Mouse (Mus musculus) c-Kit-positive CD71-positive TER-119-positive erythroid progenitor cells, embryonic 14.5 days (primary cell): ENCODE results near the gene Heatr4.
"Not testable (repeated sequence)": the region's sequence is repeated elsewhere in the genome, so short reads cannot be mapped to it uniquely, and the experiment has no call there.

Source experiments
- DNase-seq: peaks from one replicate; pipeline ENCODE4 v3.0.0-alpha.2; 2013; ENCODE audit warnings: low spot score

Gene Heatr4

DNA sequence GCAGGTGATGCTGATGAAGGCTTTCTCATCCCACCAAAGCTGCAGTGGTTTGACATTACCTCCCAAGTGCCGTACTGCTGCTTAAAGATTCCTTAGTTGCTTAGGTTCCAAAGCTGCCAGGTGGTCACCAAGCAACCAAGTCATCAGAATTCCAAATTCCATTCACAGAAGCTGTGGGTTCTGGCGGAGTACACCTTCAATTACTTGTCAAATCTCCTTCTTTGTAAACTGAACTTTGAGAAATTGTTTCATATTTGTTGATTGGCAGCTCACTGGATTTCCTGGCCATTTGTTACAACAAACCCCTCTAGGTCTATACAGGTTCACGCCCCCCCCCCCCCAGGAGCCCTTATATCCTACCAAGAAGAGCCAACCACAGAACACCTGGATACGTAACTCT is at the start of gene Heatr4:
Gene Heatr4, minus strand, starts transcription at position 101 of the 400 bp plus-strand sequence.
- no peak for DNase-seq

DNA sequence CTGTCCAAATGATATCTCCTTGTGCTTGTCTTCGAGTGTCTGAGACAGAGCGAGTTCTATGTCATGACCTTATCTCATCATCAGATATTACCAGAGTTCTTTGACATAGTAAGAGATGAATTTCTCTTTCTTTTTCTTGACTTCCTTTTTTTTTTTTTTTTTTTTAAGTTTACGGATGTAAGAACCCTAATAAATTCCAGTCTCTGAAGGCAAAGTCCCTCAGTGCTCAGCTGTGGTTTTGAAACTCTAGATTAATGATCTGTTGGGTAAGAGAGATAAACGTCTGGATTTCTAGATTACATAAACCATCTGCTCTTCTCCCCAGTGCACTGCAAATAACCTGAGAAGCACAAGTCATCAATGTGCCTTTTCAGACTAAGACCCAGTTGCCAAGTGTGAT is 49.5 kb upstream of the Heatr4 start:
- DNase-seq, result no peak

DNA sequence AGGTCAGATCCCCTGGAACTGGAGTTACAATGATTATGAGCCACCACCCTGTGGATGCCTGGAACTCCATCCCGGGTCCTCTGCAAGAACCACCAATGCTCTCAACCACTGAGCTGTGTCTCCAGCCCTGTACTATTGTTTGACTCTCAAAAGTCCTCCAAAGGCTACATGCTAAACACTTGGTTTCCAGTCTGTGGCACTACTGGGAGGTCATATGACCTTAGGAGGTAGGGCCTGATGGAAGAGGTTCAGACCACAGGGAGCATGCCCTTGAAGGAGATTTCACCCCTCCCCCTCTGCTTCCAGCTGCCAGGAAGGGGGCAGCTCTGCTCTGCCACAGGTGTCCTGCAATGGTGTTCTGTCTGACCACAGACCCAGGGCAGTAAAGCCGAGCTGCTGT is 48.6 kb upstream of the Heatr4 start:
- not testable (repeated sequence) for DNase-seq

DNA sequence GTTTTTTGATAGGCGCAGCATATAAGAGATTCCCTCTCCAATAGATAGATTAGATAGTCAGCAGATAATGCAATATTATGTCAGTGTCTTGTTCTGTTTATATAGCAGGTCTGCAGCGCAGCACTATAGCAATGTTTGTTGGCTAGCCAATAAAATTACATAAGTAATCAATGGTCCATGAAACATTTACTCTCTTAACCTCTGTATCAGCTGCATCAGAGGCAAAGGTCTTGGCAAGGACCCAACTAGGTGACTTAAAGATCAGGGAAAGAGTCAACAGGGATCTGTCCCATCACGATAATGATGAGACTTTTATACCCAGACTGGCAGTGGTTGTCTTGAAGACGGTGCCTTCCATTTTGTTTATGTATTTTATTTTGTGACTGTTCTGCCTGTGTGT is 48.2 kb upstream of the Heatr4 start:
- no peak for DNase-seq

DNA sequence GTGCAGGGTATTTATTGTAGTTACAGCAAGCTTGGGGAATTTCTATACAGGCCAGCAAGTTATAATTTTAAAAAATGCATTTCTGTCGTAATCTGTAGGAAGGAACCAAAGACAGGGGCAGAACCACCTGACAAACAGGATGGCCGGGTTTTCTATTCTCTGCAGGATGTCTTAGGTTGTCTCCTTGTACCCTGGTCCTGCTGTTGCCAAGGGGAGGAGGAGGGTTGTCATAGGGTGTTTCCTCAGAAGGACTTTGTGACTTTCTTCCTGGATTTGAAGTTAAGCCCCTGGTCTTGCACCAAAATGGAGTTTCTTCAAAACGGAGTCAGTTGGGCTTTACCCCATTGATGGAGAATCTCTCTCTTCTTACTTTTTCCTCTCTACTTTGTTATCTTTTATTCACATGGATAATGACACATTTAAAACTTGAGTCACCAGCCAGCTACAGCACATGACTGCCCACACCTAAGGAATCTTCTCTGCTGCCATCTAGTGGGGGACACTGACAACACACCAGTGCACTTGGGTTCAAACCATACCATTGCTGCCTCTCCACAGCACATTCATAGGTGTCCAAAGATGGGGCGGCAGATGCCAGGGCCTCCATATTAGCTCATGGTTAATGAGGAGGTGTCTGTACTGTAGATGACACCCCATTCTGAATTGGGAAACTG is 46.1 kb upstream of the Heatr4 start:
- peak; percentile 65 for DNase-seq

DNA sequence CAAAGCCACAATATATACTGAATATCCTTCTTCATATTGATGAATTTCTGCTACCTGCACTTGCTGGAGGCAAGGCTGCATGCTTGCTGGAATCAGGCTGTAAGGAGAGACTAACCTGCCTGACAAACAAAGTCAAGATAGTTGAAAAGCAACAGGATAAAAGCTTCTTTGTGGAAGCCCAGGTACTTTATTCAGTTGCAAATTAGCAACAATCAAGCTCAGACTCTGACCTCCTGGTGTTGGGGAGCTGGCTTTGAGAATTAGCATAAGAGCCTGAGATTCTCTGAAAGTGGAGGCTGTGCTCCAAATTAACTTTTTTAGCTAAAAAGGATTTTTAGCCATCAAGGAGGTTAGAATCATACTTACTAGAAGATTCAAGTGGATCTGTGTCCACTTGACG is 44.4 kb upstream of the Heatr4 start:
- not testable (repeated sequence) for DNase-seq

DNA sequence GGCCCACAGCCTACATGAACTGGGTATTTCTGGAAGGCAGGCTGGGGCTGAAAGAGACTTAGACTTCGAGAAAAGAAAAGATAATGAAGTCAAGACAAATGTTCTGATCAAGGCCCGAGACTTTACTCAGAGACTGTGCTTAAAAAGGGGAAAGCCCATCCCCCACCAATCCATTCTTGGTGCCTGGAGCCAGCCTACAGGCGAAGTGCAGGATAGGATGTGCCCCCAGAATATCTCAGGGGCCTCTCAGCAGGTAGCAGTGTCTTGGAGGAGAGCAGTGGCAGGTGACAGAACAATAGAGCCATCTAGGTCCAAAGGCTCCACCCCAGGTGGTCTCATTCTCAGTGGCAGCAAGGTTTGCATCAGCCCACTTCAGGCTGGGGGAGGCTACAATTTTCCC is 43.7 kb upstream of the Heatr4 start:
- not testable (repeated sequence) for DNase-seq

DNA sequence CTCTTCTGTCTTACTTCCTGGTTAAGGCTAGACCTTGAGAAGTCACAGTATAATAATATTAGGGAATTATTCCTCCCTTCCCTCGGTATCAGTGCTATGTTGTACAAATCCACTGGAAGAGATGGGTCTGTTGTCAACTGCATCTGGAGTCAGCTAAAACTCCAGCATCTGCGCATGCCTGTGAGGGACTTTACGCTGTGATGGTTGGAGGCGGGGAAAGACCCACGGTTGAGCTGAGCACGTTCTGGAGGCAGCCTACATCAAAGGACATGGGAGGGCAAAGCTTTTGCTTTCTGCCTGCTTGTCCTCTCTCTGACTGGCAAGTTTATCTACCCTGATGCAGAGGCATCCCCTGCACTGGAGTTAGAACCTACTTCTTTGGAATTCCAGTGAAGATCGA is 41.2 kb upstream of the Heatr4 start:
- DNase-seq, result no peak

DNA sequence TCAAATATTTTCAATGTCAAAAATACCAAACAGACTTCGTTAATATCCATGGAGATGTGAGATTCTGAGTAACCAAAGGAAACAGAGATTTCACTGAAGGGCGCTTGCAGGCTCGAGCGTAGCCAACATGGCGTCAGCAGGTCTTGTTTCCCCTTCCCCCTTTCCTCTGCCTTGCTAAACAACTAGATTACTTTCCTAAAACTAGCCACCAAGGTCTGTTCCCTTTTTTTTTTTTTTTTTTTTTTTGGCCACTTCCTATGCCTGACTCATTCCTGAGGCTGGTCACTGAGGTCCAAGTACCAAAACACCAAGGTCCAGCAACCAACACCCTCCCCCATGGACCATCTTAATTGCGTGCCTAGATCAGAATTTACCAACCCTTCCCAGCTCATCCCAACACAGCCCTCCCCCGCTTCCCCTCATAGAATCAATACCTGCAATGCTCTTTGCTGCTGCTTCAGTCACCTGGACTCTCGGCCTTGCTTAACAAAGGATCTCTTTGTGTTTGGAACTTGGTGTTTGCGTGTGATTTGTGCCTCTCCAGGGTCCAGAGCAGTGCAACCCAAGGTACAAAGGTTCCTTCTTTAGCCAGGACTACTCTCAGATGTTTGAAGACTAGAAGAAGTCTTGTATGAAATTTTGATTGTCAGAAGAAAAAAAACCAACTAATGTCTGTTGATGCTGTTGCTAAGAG is 38.5 kb upstream of the Heatr4 start:
- DNase-seq, result no peak

DNA sequence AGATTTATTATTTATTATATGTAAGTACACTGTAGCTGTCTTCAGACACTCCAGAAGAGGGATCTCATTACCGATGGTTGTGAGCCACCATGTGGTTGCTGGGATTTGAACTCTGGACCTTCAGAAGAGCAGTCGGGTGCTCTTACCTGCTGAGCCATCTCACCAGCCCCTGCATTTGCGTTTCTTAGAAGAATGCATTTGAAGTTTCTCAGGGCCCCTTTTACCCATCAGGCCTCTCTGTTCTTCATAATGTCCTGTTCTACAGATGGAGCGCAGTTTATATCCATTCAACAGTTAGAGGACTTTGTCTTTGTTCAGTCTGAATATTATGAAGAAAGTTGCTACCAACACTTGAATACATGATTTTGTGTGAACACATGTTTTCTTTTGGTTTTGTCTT is 37.6 kb upstream of the Heatr4 start:
- DNase-seq, result not testable (repeated sequence)

DNA sequence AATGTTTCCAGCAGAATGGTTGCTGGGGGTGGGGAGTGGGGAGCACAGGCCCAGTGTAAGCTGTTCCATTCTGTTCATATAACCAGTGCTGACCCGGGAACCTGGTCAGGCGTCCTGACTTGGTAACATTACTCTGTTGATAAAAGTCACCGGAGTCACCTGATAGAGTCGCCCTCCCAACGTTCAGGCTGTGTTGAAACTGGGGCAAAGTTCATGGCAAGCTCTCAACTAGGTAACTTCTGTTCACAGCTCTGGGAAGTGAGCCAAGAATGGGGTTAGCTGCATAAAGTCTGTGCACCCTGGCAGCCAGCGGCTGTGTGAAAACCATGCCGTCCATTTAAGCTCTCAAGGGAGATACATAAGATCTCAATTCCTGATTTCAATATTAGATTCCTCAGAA is 35.9 kb upstream of the Heatr4 start:
- DNase-seq, result not testable (repeated sequence)

DNA sequence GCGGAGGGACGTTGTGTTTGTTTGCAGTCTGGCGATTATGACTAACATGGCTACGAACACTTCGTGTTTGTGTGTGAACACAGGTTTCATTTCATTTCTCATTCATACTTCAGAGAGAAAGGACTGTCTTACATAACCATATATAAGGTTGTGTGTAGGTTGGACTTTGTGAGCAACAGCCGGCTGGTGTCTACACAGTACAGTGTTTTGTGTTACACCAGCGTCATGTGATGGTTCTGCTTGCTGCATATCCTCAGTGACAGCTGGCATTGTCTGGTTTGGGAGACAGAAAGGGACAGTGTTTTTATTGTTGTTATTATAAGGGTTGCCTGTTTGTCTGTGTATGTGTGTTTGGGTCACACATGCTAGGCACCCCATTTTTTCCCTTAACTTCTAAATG is 29.0 kb upstream of the Heatr4 start:
- DNase-seq, result no peak

DNA sequence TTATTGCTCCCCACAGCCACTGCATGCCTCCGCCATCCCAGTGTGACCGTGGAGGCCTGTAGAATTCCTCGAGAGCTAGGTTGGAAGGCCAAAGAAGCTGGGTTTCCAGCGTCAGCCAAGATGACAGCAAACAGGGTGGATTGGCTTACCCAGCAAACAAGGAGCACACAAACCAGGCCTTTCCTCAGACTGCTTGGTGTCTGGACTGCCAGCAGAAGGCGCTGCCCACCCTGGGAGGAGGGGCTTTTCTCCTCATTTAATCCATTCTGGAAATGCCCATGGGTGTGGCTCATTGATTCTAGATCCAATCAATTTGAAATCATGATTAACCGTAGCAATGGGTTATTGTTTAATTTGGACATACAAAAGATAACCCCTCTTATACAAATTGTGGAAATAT is 28.5 kb upstream of the Heatr4 start:
- no peak for DNase-seq

DNA sequence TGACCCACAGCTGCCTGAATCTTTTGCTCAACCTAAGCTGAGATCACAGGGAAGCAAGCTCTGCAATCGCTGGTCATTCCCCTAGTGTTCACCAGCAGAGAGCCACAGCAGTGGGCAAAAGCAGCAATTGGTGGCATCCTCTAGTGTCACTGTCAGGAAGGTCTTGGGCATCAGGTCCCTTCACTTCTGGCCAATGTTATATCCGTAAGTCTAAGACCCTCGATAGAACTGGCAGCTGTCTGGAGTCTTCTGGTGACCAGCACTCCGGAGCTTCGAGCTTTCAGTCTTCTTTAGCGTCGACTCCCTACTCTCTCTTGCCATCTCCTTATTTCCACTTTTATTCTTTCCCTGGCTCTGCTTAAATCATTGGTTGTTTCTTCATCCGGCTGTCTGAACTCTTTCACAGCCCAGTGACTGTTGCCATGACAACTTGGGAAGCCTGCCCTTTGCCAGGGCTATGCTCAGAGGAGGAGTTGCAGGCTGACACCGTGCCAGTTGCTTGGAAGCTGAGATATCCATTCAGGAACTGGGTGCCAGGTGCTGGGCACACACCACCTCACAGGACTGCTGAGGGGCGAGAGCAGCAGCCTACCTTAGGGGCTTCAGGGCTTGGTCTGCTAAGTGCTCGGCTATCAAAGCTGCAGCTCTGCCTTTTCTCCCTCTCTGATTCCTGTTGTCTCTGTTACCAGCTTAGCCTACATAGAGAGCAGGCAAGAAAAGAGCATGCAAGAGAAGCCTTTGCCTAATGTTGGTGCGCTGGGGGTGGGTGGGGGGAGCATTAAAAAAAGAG is 26.8 kb upstream of the Heatr4 start:
- DNase-seq, result no peak

DNA sequence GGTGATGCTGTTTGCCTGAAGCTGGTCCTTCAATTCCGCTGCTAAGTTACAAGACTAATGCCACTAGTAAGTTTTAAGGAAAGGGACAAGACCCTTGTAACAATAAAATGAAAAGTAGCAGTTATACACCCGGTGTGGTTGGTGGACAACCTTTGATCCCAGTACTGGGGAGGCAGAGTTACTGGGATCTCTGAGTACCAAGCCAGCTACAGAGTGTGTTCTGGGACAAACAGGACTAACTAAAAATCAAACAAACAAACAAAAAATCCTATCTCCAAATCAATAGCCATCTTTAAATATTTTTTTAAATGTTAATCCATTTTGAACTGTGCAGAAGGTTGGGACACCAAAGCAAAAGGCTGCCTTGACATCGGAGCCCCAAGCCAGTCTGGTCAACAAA is 25.5 kb upstream of the Heatr4 start:
- no peak for DNase-seq

DNA sequence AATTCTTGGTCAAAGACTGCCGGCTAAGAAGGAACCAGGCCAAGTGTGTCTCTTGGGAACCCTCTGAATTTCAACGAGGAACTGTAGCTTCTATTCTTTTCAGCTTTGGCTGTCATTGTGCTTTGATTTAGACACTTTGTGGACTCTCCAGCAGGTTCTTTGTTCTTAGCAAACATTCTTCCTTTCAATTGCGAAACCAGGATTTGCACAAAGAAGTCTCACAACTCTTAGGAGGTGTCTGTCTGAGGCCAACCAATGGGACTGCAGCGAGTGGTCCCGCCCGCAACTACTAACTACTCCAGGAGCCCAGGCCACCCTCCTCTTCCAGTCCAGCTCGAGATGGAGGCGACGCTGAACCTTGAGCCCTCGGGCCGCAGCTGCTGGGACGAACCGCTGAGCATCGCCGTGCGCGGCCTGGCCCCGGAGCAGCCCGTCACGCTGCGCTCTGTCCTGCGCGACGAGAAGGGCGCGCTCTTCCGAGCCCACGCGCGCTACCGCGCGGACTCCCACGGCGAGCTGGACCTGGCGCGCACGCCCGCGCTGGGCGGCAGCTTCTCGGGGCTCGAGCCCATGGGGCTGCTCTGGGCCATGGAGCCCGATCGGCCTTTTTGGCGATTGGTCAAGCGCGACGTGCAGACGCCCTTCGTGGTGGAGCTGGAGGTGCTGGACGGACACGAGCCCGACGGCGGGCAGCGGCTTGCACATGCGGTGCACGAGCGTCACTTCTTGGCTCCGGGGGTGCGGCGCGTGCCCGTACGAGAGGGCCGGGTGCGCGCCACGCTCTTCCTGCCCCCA is 24.7 kb upstream of the Heatr4 start, which contains the start of gene Acot1:
Gene Acot1, plus strand, starts transcription at position 320 of the 795 bp plus-strand sequence.
- DNase-seq, result not testable (repeated sequence)

DNA sequence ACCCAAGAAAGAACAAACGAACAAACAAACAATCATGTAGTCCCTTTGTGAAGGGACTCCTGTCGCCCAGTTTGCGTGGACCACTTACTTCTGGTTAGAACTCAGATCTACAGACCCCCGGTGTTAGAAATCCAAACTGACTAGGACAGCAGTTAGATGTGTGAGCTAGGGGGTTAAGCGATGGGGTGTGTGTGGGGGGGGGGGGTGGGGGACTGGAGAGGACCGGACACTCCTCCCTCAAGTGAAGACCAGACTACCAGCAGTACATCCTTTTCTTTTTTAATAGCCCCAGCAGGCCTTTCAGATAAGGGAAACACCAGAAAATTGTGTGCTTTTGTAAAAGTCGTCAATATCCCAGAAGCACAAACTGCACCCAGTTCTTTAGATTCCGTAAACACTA is 24.1 kb upstream of the Heatr4 start:
- no peak for DNase-seq

DNA sequence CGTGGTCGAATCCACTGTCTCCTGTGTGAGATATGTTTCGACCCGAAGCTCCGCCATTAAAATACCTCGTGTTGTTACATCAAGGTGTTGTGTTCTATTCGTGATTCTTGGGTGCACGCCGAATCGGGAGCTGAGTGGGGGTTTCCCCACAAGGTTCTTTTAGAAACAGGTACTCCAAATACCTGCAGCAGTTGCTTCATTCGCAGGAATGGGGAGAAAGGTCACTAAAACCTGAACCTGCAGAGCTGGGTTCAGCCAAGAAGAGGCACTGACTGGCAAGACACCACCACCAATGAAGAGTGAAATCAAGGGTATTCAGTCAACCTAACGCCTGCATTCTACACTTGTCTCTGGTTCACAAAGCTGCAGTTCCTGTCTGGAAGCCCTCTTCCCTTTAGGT is 23.6 kb upstream of the Heatr4 start:
- no peak for DNase-seq

DNA sequence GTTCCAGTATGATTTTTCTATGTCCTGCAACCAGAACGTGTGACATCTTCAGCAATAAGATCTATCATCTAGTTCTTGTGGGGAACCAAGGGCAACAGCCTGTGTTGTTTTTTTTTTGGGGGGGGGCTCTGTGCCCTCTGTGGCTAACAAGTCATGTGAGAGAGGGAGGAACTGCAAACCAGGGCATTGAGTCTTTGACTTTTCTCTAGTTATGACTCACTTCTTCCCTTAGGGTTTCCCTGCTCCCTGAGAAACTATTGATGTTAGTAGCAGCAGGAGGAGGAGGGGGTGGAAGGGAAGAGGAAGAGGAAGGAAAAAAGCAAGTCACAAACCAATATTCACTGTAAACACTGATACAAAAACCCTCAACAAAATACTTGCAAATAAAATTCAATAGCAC is 19.2 kb upstream of the Heatr4 start:
- no peak for DNase-seq

DNA sequence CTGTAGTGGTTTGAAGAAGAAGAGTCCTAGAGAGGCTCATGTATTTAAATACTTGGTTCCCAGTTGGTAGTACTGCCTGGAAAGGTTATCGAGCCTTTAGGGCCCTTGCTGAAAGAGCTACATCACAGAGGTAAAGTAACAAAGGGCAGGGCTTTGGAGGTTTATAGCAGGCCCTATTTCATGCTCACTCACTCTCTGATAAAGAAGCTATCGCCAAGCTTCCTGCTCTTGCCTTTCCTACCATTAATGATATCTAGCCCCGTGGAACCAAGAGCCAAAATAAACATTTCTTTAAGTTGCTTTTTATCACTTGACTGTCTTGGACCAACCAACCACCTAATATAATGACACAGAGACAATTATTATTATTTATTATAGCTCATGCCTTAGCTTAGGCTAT is 15.8 kb upstream of the Heatr4 start:
- no peak for DNase-seq

DNA sequence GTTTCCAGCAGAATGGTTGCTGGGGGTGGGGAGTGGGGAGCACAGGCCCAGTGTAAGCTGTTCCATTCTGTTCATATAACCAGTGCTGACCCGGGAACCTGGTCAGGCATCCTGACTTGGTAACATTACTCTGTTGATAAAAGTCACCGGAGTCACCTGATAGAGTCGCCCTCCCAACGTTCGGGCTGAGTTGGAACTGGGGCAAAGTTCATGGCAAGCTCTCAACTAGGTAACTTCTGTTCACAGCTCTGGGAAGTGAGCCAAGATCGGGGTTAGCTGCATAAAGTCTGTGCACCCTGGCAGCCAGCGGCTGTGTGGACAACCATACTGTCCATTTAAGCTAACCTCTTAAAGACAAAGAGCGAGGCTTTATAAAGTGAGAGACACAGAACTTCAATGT is 14.6 kb upstream of the Heatr4 start:
- DNase-seq, result not testable (repeated sequence)
